ENCODE assay signal across 19 mouse cellular contexts in the genomic region with DNA sequence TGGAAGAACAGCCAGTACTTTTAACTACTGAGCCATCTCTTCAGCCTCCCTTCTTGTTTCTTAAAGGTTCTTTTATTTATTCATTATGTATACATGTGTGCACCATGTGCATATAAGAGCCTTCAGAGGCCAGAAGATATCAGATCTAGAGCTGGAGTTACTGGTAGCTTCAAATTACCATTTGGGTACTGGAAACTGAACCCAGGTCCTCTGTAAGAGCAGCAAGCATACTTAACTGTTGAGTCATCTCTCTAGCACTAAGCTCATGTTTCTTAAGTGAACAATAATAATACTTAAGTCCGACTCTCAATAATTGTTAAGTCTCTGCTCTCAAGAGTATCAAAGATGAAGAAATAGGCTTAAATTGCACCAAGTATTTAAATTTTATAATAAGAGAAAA.
"Had no signal": no experiment of that assay in that cellular context is flagged by ENCODE, and none has a peak within 500 bp of the region (broad histone marks: within the 10 kb centered on the region; RNA-seq: fewer than 3 reads in every experiment).

No protein-coding gene starts in this region.

- H3K27me3 ChIP-seq: lung, embryonic 15.5 days; megakaryocyte, embryonic 14.5 days; midbrain, embryonic 13.5 days; midbrain, embryonic 15.5 days; neural tube, embryonic 13.5 days; neural tube, embryonic 15.5 days had no signal

- H3K4me1 ChIP-seq: lung, embryonic 15.5 days; midbrain, embryonic 13.5 days; midbrain, embryonic 15.5 days; neural tube, embryonic 13.5 days; neural tube, embryonic 15.5 days had no signal

- H3K27ac ChIP-seq: lung, embryonic 15.5 days; macrophage; midbrain, embryonic 13.5 days; midbrain, embryonic 15.5 days; neural tube, embryonic 13.5 days; neural tube, embryonic 15.5 days had no signal

- DNase-seq: liver, postnatal 0 days; lung, adult 2 months; lung, postnatal 10 days; retina, postnatal 1 day; right cerebral cortex, adult 18-20 months; right cerebral cortex, postnatal 25 days; right cerebral cortex, postnatal 4 days; spleen, adult 18-20 months; thymus, adult 18-20 months; thymus, postnatal 14 days; thymus, postnatal 36 days had no signal

- H3K36me3 ChIP-seq: midbrain, embryonic 15.5 days had no signal

- H3K4me2 ChIP-seq: lung, embryonic 15.5 days; midbrain, embryonic 11.5 days; midbrain, embryonic 13.5 days; midbrain, embryonic 15.5 days; neural tube, embryonic 13.5 days; neural tube, embryonic 15.5 days had no signal

- H3K9me3 ChIP-seq: lung, embryonic 15.5 days; megakaryocyte, embryonic 14.5 days; midbrain, embryonic 13.5 days; midbrain, embryonic 15.5 days; neural tube, embryonic 13.5 days; neural tube, embryonic 15.5 days had no signal

- ATAC-seq: liver, postnatal 0 days; midbrain, embryonic 13.5 days; midbrain, embryonic 15.5 days had no signal

- H3K4me3 ChIP-seq: lung, embryonic 15.5 days; megakaryocyte, embryonic 14.5 days; midbrain, embryonic 13.5 days; midbrain, embryonic 15.5 days; neural tube, embryonic 13.5 days; neural tube, embryonic 15.5 days had no signal

- H3K9ac ChIP-seq: liver, postnatal 0 days; lung, embryonic 15.5 days; midbrain, embryonic 13.5 days; midbrain, embryonic 15.5 days; neural tube, embryonic 13.5 days; neural tube, embryonic 15.5 days had no signal
